Comparison of ENCODE assay signal across 11 mouse cellular contexts in genomic region chr11:24065313-24065712, GRCm38 (mm10). TPM values are rescaled to one million over a fixed set of nuclear protein-coding genes. Genes with fewer than 3 reads are reported as not detected.
DNase-seq lines count a peak whose midpoint lies in the region; ATAC-seq and TF ChIP-seq lines count a peak whose summit lies in the region.
"Had no signal": no experiment of that assay in that cellular context is flagged by ENCODE, and none has a peak within 500 bp of the region (broad histone marks: within the 10 kb centered on the region; RNA-seq: fewer than 3 reads in every experiment).

No protein-coding gene starts in this region.

- H3K36me3 ChIP-seq in liver, embryonic 14.5 days (replicated peaks; ENCODE audit: control insufficient read depth, insufficient read depth, low read depth), result no peaks in the 10 kb centered on the region
- H3K36me3 ChIP-seq in midbrain, postnatal 0 days (ENCODE audit: insufficient read depth, low read length), result no peaks in the 10 kb centered on the region
- H3K36me3 ChIP-seq: heart, embryonic 13.5 days had no signal

- H3K4me2 ChIP-seq in liver, embryonic 14.5 days (ENCODE audit: low read depth), result no peak overlapping the region
- H3K4me2 ChIP-seq in midbrain, postnatal 0 days (ENCODE audit: low read depth, low read length, poor library complexity, severe bottlenecking), result no peak overlapping the region
- H3K4me2 ChIP-seq: heart, embryonic 13.5 days had no signal

- DNase-seq in liver, embryonic 14.5 days (ENCODE audit: low read depth in 3 of 3, low spot score in 3 of 3), result no peak
- DNase-seq in liver (no peak), adipocyte (ENCODE audit: low spot score) (peak; percentile 7)
- peak; percentile 56 for DNase-seq in forelimb bud, embryonic 11.5 days (ENCODE audit: low read depth, low spot score)
- peak; percentile 64 for DNase-seq in midbrain, postnatal 0 days (ENCODE audit: low spot score)
- no peak for DNase-seq in layer of hippocampus, adult 8-10 months (ENCODE audit: low spot score in 2 of 2)
- no peak for DNase-seq in testis, postnatal 10 days (ENCODE audit: low spot score)
- DNase-seq in cerebellum, adult 2 months, result no peak
- DNase-seq: cerebellum, postnatal 36 days; thymus, postnatal 36 days had no signal

- no peaks in the 10 kb centered on the region for H3K9me3 ChIP-seq in liver, embryonic 14.5 days (ENCODE audit: control insufficient read depth, low read length)
- H3K9me3 ChIP-seq in midbrain, postnatal 0 days (ENCODE audit: low read length), result no peaks in the 10 kb centered on the region
- H3K9me3 ChIP-seq: heart, embryonic 13.5 days had no signal

- 35% methylated on average over 4 of the region's 4 CpGs for whole genome bisulfite sequencing in liver, embryonic 14.5 days (ENCODE audit: insufficient replicate concordance)
- 28% methylated on average over 4 of the region's 4 CpGs for WGBS in midbrain, postnatal 0 days
- WGBS in cerebellum, adult 2 months, result 53% methylated on average over 4 of the region's 4 CpGs

- H3K27me3 ChIP-seq in liver, embryonic 14.5 days (ENCODE audit: control insufficient read depth, insufficient read depth, low read length), result peaks cover 26% of the 10 kb centered on the region
- no peaks in the 10 kb centered on the region for H3K27me3 ChIP-seq in midbrain, postnatal 0 days (ENCODE audit: insufficient read depth, low read length)
- peaks cover 2% of the 10 kb centered on the region; the same call in 1 of the 2 replicates for H3K27me3 ChIP-seq in cerebellum, adult 2 months (ENCODE audit: control insufficient read depth, insufficient read depth, low read length)

- no peak overlapping the region for H3K27ac ChIP-seq in liver, embryonic 14.5 days
- no peak overlapping the region for H3K27ac ChIP-seq in midbrain, postnatal 0 days (ENCODE audit: low read depth, low read length)
- H3K27ac ChIP-seq in cerebellum, adult 2 months (ENCODE audit: insufficient read depth, low read length), result no peak overlapping the region
- H3K27ac ChIP-seq: heart, embryonic 13.5 days had no signal

- TF ChIP-seq CTCF in liver, embryonic 14.5 days (IDR thresholded peaks at IDR 0.05; ENCODE audit: low read depth), result peak; percentile 38
- peak; percentile 72 for TF ChIP-seq CTCF in midbrain, postnatal 0 days (IDR thresholded peaks at IDR 0.05)
- TF ChIP-seq CTCF in cerebellum, adult 2 months (IDR thresholded peaks at IDR 0.05; ENCODE audit: borderline replicate concordance, insufficient read depth, low read depth, low read length), result no peak

- no peak for TF ChIP-seq POLR2A in cerebellum, adult 2 months (IDR thresholded peaks at IDR 0.05; ENCODE audit: borderline replicate concordance, insufficient read depth, low read length)

- no peak overlapping the region for H3K4me3 ChIP-seq in liver, embryonic 14.5 days (ENCODE audit: insufficient read depth in 1 of 2, low read depth in 2 of 2, low read length in 2 of 2)
- H3K4me3 ChIP-seq in midbrain, postnatal 0 days (ENCODE audit: low read depth, low read length), result no peak overlapping the region
- H3K4me3 ChIP-seq in cerebellum, adult 2 months (replicated peaks; ENCODE audit: insufficient read depth, low read depth, low read length), result no peak overlapping the region
- H3K4me3 ChIP-seq: heart, embryonic 13.5 days had no signal

- no peak for TF ChIP-seq EP300 in liver, embryonic 14.5 days (IDR thresholded peaks at IDR 0.05; ENCODE audit: low read depth)

- ATAC-seq in liver, embryonic 14.5 days (ENCODE audit: insufficient read depth), result no peak
- ATAC-seq in midbrain, postnatal 0 days (ENCODE audit: low FRiP score), result no peak; the same call in 1 of the 2 replicates

- H3K9ac ChIP-seq in liver, embryonic 14.5 days (replicated peaks), result no peak overlapping the region
- no peak overlapping the region for H3K9ac ChIP-seq in midbrain, postnatal 0 days (replicated peaks; ENCODE audit: low read length, poor library complexity, severe bottlenecking)
- H3K9ac ChIP-seq: heart, embryonic 13.5 days had no signal

- H3K4me1 ChIP-seq in liver, embryonic 14.5 days (replicated peaks; ENCODE audit: control insufficient read depth in 2 of 2, insufficient read depth in 2 of 2, low read length in 1 of 2), result no peaks in the 10 kb centered on the region
- H3K4me1 ChIP-seq in midbrain, postnatal 0 days (ENCODE audit: insufficient read depth, low read length), result 0 out of 2 replicates have a peak, but pooled peaks cover 2% of the 10 kb centered on the region
- H3K4me1 ChIP-seq in cerebellum, adult 2 months (ENCODE audit: control insufficient read depth, insufficient read depth, low read length), result no peaks in the 10 kb centered on the region

RNA-seq across cellular contexts. Expression of gene A830031A19Rik, which starts 9.5 kb away (rescaled TPM):
- not detected in 2 replicates for polyA plus RNA-seq in liver, embryonic 14.5 days (2012; rRNA removed)
- not detected in 2 replicates for polyA plus RNA-seq in liver, embryonic 14.5 days (2014; fragmentation: Nextera tagmentation; extraction: Ambion mirVana)
- not detected in 2 replicates for total RNA-seq in midbrain, postnatal 0 days (2014; rRNA removed)
- polyA plus RNA-seq in midbrain, postnatal 0 days (2015; fragmentation: Nextera tagmentation; extraction: Ambion mirVana), result 0.38 TPM in 1 of 2 replicates, not detected in the other
- total RNA-seq in layer of hippocampus, adult 8-10 months (2022), result 1 to 10 TPM in 3 of 4 experiments, under 1 TPM in 1; 0.93 to 2.4 (median 1.6) TPM
- 0.21 TPM in 1 of 2 replicates, not detected in the other for polyA plus RNA-seq in cerebellum, adult 2 months (2012; rRNA removed)
- polyA plus RNA-seq: heart, embryonic 13.5 days had no signal

RNA-seq across cellular contexts. Expression of gene Bcl11a, which starts 12.5 kb away (rescaled TPM):
- polyA plus RNA-seq in liver, embryonic 14.5 days (2012; rRNA removed), result 10.9 and 13.0 TPM in 2 replicates
- 29.4 and 33.0 TPM in 2 replicates for polyA plus RNA-seq in liver, embryonic 14.5 days (2014; fragmentation: Nextera tagmentation; extraction: Ambion mirVana)
- 40.9 and 44.6 TPM in 2 replicates for total RNA-seq in midbrain, postnatal 0 days (2014; rRNA removed)
- polyA plus RNA-seq in midbrain, postnatal 0 days (2015; fragmentation: Nextera tagmentation; extraction: Ambion mirVana), result 80.9 and 85.4 TPM in 2 replicates
- 100 to 1,000 TPM; 103 to 118 (median 109) TPM for total RNA-seq in layer of hippocampus, adult 8-10 months (2022)
- polyA plus RNA-seq in cerebellum, adult 2 months (2012; rRNA removed), result 9.5 and 10.4 TPM in 2 replicates

Comparison
In these comparisons a context has a peak if more than half of its experiments do, and no peak if none do; other contexts are left out.
1. DNase-seq: peak in adipocyte (single experiment), forelimb bud, embryonic 11.5 days (single experiment) and midbrain, postnatal 0 days (single experiment); none in liver, embryonic 14.5 days (0 of 3), liver (single experiment), layer of hippocampus, adult 8-10 months (0 of 2), testis, postnatal 10 days (single experiment) and cerebellum, adult 2 months (0 of 2).